Mouse (Mus musculus): ENCODE data around the gene Txn1. TPM values are rescaled to one million over a fixed set of nuclear protein-coding genes. Genes with fewer than 3 reads are reported as not detected.

Gene Txn1
- total and polyA plus RNA-seq, 3 experiments, result 366 to 395 TPM; not detected in 1

GRCm38 (mm10) chr4:57901210-57901609 is 55.0 kb downstream of the Txn1 start:
- DNase-seq (ENCODE audit: low read depth, low spot score), result peak; percentile 52
- H3K27ac ChIP-seq (ENCODE audit: control insufficient read depth, low read depth, low read length), result no peak overlapping the region
- H3K9me3 ChIP-seq (replicated peaks; ENCODE audit: insufficient read depth, low read length), result no peaks in the 10 kb centered on the region
- H3K79me2 ChIP-seq (ENCODE audit: control insufficient read depth, insufficient read depth, low read length, poor library complexity), result no peaks in the 10 kb centered on the region
- H3K27me3 ChIP-seq (ENCODE audit: control insufficient read depth in 1 of 2, insufficient read depth in 2 of 2, low read length in 2 of 2), result no peaks in the 10 kb centered on the region
- H3K36me3 ChIP-seq (ENCODE audit: control insufficient read depth in 1 of 2, insufficient read depth in 2 of 2, low read length in 2 of 2), result no peaks in the 10 kb centered on the region; a peak in 1 of 4 replicates
- H3K4me1 ChIP-seq (ENCODE audit: control insufficient read depth in 1 of 2, insufficient read depth in 2 of 2, low read length in 2 of 2), result 0 out of 4 replicates have a peak, but pooled peaks cover 0 to 3% of the 10 kb centered on the region in 2 experiments
- H3K4me3 ChIP-seq (ENCODE audit: control insufficient read depth in 1 of 2, insufficient read depth in 1 of 2, low read depth in 2 of 2, low read length in 2 of 2), result no peak overlapping the region
- TF ChIP-seq GATA1 (IDR thresholded peaks at IDR 0.05; ENCODE audit: low read depth, low read length) (peak; percentile 80), ZC3H11A (IDR thresholded peaks at IDR 0.05; ENCODE audit: low read depth, low read length) (peak; percentile 66), CHD2 (IDR thresholded peaks at IDR 0.05; ENCODE audit: low read length) (no peak), SMC3 (IDR thresholded peaks at IDR 0.05; ENCODE audit: low read depth, low read length) (peak; percentile 78), ZNF384 (IDR thresholded peaks at IDR 0.05; ENCODE audit: low read depth, low read length) (no peak), EP300 (IDR thresholded peaks at IDR 0.05; ENCODE audit: low read depth in 1 of 2, low read length in 2 of 2) (no peak), CTCF (IDR thresholded peaks at IDR 0.05 in 2 of 3, conservative IDR thresholded peaks at IDR 0.05 in 1 of 3; ENCODE audit: control insufficient read depth in 1 of 3, insufficient read depth in 1 of 3, low read depth in 2 of 3, low read length in 3 of 3, poor library complexity in 1 of 3, severe bottlenecking in 1 of 3) (peak; percentile 71 to 89 (median 87)), JUND (IDR thresholded peaks at IDR 0.05; ENCODE audit: low read depth, low read length) (no peak), BHLHE40 (IDR thresholded peaks at IDR 0.05; ENCODE audit: borderline replicate concordance, low read depth, low read length) (no peak), RAD21 (IDR thresholded peaks at IDR 0.05; ENCODE audit: low read depth, low read length) (peak; percentile 91)
- H3K9ac ChIP-seq (ENCODE audit: control insufficient read depth, low read depth, low read length, poor library complexity, severe bottlenecking), result no peak overlapping the region

GRCm38 (mm10) chr4:57896631-57897030 is 59.6 kb downstream of the Txn1 start:
- H3K9ac ChIP-seq (ENCODE audit: control insufficient read depth, low read depth, low read length, poor library complexity, severe bottlenecking), result no peak overlapping the region
- no peak overlapping the region for H3K4me3 ChIP-seq (ENCODE audit: control insufficient read depth in 1 of 2, insufficient read depth in 1 of 2, low read depth in 2 of 2, low read length in 2 of 2)
- H3K9me3 ChIP-seq (replicated peaks; ENCODE audit: insufficient read depth, low read length), result no peaks in the 10 kb centered on the region
- H3K4me1 ChIP-seq (ENCODE audit: control insufficient read depth in 1 of 2, insufficient read depth in 2 of 2, low read length in 2 of 2), result no peaks in the 10 kb centered on the region
- H3K27ac ChIP-seq (ENCODE audit: control insufficient read depth, low read depth, low read length), result no peak overlapping the region
- DNase-seq (ENCODE audit: low read depth, low spot score), result no peak
- TF ChIP-seq ZC3H11A (IDR thresholded peaks at IDR 0.05; ENCODE audit: low read depth, low read length) (no peak), ETS1 (IDR thresholded peaks at IDR 0.05; ENCODE audit: low read depth, low read length) (no peak), POLR2A (IDR thresholded peaks at IDR 0.05; ENCODE audit: control insufficient read depth in 1 of 2, insufficient read depth in 1 of 2, low read depth in 1 of 2, low read length in 2 of 2, poor library complexity in 1 of 2) (no peak), UBTF (IDR thresholded peaks at IDR 0.05; ENCODE audit: borderline replicate concordance, insufficient read depth, low read depth, low read length) (no peak), USF1 (IDR thresholded peaks at IDR 0.05; ENCODE audit: low read depth, low read length) (no peak), SMC3 (IDR thresholded peaks at IDR 0.05; ENCODE audit: low read depth, low read length) (no peak), MAZ (IDR thresholded peaks at IDR 0.05; ENCODE audit: low read depth, low read length) (no peak), MEF2A (IDR thresholded peaks at IDR 0.05; ENCODE audit: extremely low read depth, insufficient replicate concordance, low read depth, low read length, poor library complexity, severe bottlenecking) (no peak), TCF12 (IDR thresholded peaks at IDR 0.05; ENCODE audit: low read depth, low read length) (no peak), HCFC1 (IDR thresholded peaks at IDR 0.05; ENCODE audit: low read depth, low read length) (no peak), MAFK (IDR thresholded peaks at IDR 0.05; ENCODE audit: borderline replicate concordance, low read depth, low read length) (no peak), EP300 (IDR thresholded peaks at IDR 0.05; ENCODE audit: low read depth in 1 of 2, low read length in 2 of 2) (no peak), ZMIZ1 (IDR thresholded peaks at IDR 0.05; ENCODE audit: low read depth, low read length) (no peak), MAX (IDR thresholded peaks at IDR 0.05; ENCODE audit: low read length) (no peak), POLR2AphosphoS2 (IDR thresholded peaks at IDR 0.05; ENCODE audit: low read length) (no peak), MYC (IDR thresholded peaks at IDR 0.05; ENCODE audit: low read depth, low read length) (no peak)
- H3K27me3 ChIP-seq (ENCODE audit: control insufficient read depth in 1 of 2, insufficient read depth in 2 of 2, low read length in 2 of 2), result no peaks in the 10 kb centered on the region; a peak in 1 of 4 replicates
- H3K36me3 ChIP-seq (ENCODE audit: control insufficient read depth in 1 of 2, insufficient read depth in 2 of 2, low read length in 2 of 2), result no peaks in the 10 kb centered on the region; a peak in 1 of 4 replicates
- H3K79me2 ChIP-seq (ENCODE audit: control insufficient read depth, insufficient read depth, low read length, poor library complexity), result no peaks in the 10 kb centered on the region

Data from MEL (cell line).